Mouse (Mus musculus) bone marrow macrophage, adult 2 months (primary cell): ENCODE results near the gene Akap5.

Source experiments
- CTCF ChIP-seq: IDR thresholded peaks from 2 replicates; pipeline ENCODE4 v1.5.1; 2012; ENCODE audit warnings: low read depth, mild to moderate bottlenecking, low read length, moderate library complexity
- POLR2A ChIP-seq: IDR thresholded peaks from 2 replicates; pipeline ENCODE4 v1.6.1; 2012; ENCODE audit warnings: mild to moderate bottlenecking, low read depth, low read length, borderline replicate concordance

DNA sequence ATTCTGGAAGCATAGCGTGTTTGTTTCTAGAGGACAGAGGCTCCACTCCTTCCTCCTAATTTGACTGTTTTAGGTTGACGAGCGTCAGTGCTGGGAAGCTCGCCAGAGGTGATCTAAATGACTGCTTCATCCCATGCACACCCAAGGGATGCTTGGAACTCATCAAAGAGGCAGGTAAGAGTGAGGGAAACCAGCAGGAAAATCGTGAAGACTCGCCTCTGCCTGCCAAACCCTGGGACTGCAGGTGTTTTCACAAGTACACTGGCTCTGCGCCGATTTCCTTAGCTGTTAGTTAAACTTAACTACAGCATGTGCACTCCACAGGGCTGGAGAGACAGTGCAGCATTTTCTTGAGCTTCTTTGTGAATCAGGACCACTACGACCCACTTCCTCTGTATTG is 44.1 kb upstream of the Akap5 start:
- TF ChIP-seq CTCF (no peak), POLR2A (no peak)
